Mouse (Mus musculus): ENCODE measurements around the gene Olfr937.

The Olfr937 gene

GRCm38 (mm10) chr9:39064851-39065250 lies at the start of gene Olfr937:
TSS of gene Olfr937 (minus strand) at chr9:39064951.
- DNase-seq (ENCODE audit: low read depth, low spot score): no peak
- Histone ChIP-seq H3K36me3 (ENCODE audit: control insufficient read depth, insufficient read depth, low read length, poor library complexity, severe bottlenecking) (no peaks in the 10 kb centered on the region), H3K27me3 (ENCODE audit: control insufficient read depth, insufficient read depth, low read length, poor library complexity, severe bottlenecking) (no peaks in the 10 kb centered on the region)

DNA sequence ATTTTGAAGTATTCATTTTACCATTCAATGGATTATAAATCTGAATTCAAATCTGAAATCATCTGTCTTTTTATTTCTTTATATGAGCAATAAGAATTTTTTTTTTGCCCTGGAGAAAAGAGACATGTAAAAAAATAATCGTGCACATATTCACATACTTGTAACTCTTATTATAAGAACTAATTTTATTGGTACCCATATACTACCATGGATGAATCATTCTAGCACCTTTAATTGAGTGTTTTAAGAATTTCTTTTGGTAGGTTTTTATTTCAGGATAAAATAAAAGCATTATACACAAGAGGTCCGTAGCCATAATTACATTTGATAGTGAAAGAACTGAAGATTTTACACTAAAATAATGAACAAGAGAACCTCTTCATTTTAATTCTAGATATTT lies 14.0 kb upstream of the Olfr937 start, which contains the start of gene Olfr938:
Gene Olfr938, minus strand, starts transcription at position 101 of the 400 bp plus-strand sequence.
- DNase-seq (ENCODE audit: low read depth, low spot score): no peak
- no peaks in the 10 kb centered on the region for H3K36me3 ChIP-seq (ENCODE audit: control insufficient read depth, insufficient read depth, low read length, poor library complexity, severe bottlenecking)
- no peaks in the 10 kb centered on the region for H3K27me3 ChIP-seq (ENCODE audit: control insufficient read depth, insufficient read depth, low read length, poor library complexity, severe bottlenecking)

DNA sequence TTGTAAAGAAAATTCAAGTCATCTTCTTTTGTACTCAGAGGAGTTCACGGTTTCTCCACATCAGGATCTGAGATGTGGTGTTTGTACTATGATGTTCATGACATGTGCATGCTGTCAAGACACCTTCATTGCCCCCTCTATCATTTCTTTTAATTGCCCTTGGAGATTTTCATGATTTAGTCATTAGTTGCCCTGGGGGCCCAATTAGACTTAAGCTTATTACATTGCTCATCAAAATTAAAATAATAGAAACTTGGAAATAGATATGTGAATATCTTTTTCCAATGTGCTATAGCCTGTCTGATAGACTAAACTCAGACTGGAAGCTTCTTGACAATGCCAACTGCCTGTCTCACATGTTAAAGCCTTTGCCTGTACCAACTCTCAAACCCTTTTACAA lies 41.5 kb downstream of the Olfr937 start, which contains the start of gene Olfr146:
Gene Olfr146, minus strand, starts transcription at position 101 of the 400 bp plus-strand sequence.
- Histone ChIP-seq H3K36me3 (ENCODE audit: control insufficient read depth, insufficient read depth, low read length, poor library complexity, severe bottlenecking) (no peaks in the 10 kb centered on the region), H3K27me3 (ENCODE audit: control insufficient read depth, insufficient read depth, low read length, poor library complexity, severe bottlenecking) (no peaks in the 10 kb centered on the region)
- DNase-seq (ENCODE audit: low read depth, low spot score): no peak
